Mouse (Mus musculus): ENCODE results near the gene Hist1h2ak.
"Not testable (repeated sequence)": the region's sequence is repeated elsewhere in the genome, so short reads cannot be mapped to it uniquely, and the experiment has no call there.

The Hist1h2ak gene

GRCm38 (mm10) chr13:21718381-21719080 is 35.1 kb downstream of the Hist1h2ak start:
- DNase-seq = no peak

- DNase-seq = peak; percentile 91
These were observed 36.0 kb downstream of the Hist1h2ak start, which contains the start of gene Hist1h3h for GRCm38 (mm10) chr13:21717397-21718357. Hist1h3h (plus strand) TSS chr13:21717659.

- DNase-seq = not testable (repeated sequence)
These were observed 36.9 kb downstream of the Hist1h2ak start for GRCm38 (mm10) chr13:21716540-21717391.

GRCm38 (mm10) chr13:21715864-21716539 is 37.6 kb downstream of the Hist1h2ak start, which contains the start of the genes Hist1h2bl and Hist1h2ai:
Hist1h2bl (minus strand) TSS chr13:21716143.
Hist1h2ai (plus strand) TSS chr13:21716422.
- DNase-seq = peak; percentile 91

GRCm38 (mm10) chr13:21715131-21715863 is 38.3 kb downstream of the Hist1h2ak start:
- DNase-seq = peak; percentile 22

GRCm38 (mm10) chr13:21714725-21715124 is 38.9 kb downstream of the Hist1h2ak start:
- DNase-seq = peak; percentile 75

GRCm38 (mm10) chr13:21711698-21712097 is 41.9 kb downstream of the Hist1h2ak start:
- no peak for DNase-seq

- DNase-seq = peak; percentile 77
These were observed 42.7 kb downstream of the Hist1h2ak start for GRCm38 (mm10) chr13:21710821-21711525.

GRCm38 (mm10) chr13:21710031-21710711 is 43.5 kb downstream of the Hist1h2ak start:
- DNase-seq = peak; percentile 90

- DNase-seq = no peak
These were observed 47.0 kb downstream of the Hist1h2ak start for GRCm38 (mm10) chr13:21706669-21707068.
